Comparison of ENCODE assay signal across 11 mouse cellular contexts in the genomic region with DNA sequence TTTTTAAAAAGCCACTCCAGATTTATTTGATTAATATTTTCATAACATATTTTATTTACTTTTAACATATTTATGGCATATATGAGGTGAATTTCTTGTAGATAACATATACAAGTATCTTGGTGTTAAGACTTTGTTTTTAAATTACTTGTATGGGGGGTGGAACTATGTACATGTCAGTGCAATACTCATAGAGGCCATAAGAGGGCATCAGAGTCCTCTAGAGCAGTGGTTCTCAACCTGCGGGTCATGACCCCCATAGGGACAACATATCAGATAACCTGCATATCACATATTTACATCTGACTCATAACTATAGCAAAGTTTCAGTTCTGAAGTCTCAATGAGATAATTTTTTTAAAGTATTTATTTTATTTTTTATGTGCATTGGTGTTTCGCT. TPM values are rescaled to one million over a fixed set of nuclear protein-coding genes. Genes with fewer than 3 reads are reported as not detected.
A peak's percentile ranks its signal among the peaks of the same experiment; 100 is the strongest.
DNase-seq lines count a peak whose midpoint lies in the region; ATAC-seq and TF ChIP-seq lines count a peak whose summit lies in the region.
"Had no signal": no experiment of that assay in that cellular context is flagged by ENCODE, and none has a peak within 500 bp of the region (broad histone marks: within the 10 kb centered on the region; RNA-seq: fewer than 3 reads in every experiment).

No protein-coding gene starts in this region.

- no peak for DNase-seq in liver, embryonic 14.5 days (ENCODE audit: low read depth in 3 of 3, low spot score in 3 of 3)
- no peak for DNase-seq in liver, embryonic 11.5 days (ENCODE audit: low spot score)
- peak; percentile 9 for DNase-seq in T-cell, adult 2 months (ENCODE audit: low spot score)
- peak; percentile 60 for DNase-seq in retina, adult 2 months (ENCODE audit: low read depth, low spot score)
- DNase-seq in testis, postnatal 14 days (ENCODE audit: low spot score) = no peak
- DNase-seq in gastrocnemius, postnatal 36 days = no peak
- DNase-seq: heart, postnatal 4 days had no signal

- no peak overlapping the region for H3K27ac ChIP-seq in liver, embryonic 14.5 days
- no peak overlapping the region for H3K27ac ChIP-seq in liver, embryonic 11.5 days (ENCODE audit: low read depth, low read length)
- H3K27ac ChIP-seq: embryonic facial prominence, embryonic 13.5 days; limb, embryonic 15.5 days had no signal

- H3K9me3 ChIP-seq in liver, embryonic 14.5 days (ENCODE audit: control insufficient read depth, low read length) = no peaks in the 10 kb centered on the region
- no peaks in the 10 kb centered on the region for H3K9me3 ChIP-seq in liver, embryonic 11.5 days (ENCODE audit: control insufficient read depth, low read length)
- no peaks in the 10 kb centered on the region for H3K9me3 ChIP-seq in E14TG2a.4 (ENCODE audit: low read length)
- H3K9me3 ChIP-seq: embryonic facial prominence, embryonic 13.5 days; limb, embryonic 15.5 days had no signal

- H3K4me2 ChIP-seq in liver, embryonic 14.5 days (ENCODE audit: low read depth) = no peak overlapping the region
- H3K4me2 ChIP-seq in liver, embryonic 11.5 days = no peak overlapping the region
- H3K4me2 ChIP-seq: embryonic facial prominence, embryonic 13.5 days; limb, embryonic 15.5 days had no signal

- ATAC-seq in liver, embryonic 14.5 days (ENCODE audit: insufficient read depth) = no peak
- no peak for ATAC-seq in liver, embryonic 11.5 days (replicated peaks; ENCODE audit: low FRiP score)

- H3K36me3 ChIP-seq in liver, embryonic 14.5 days (replicated peaks; ENCODE audit: control insufficient read depth, insufficient read depth, low read depth) = no peaks in the 10 kb centered on the region
- no peaks in the 10 kb centered on the region for H3K36me3 ChIP-seq in liver, embryonic 11.5 days (ENCODE audit: control insufficient read depth, insufficient read depth, low read length)
- H3K36me3 ChIP-seq in E14TG2a.4 (ENCODE audit: insufficient read depth, low read length) = 0 out of 2 replicates have a peak, but pooled peaks cover 3% of the 10 kb centered on the region
- H3K36me3 ChIP-seq: embryonic facial prominence, embryonic 13.5 days; limb, embryonic 15.5 days had no signal

- intact Hi-C loops in gastrocnemius, postnatal 36 days (cut with DNase I) = no loop called here

- WGBS in liver, embryonic 14.5 days (ENCODE audit: insufficient replicate concordance) = 54% methylated on average over 2 of the region's 2 CpGs
- 76% methylated on average over 2 of the region's 2 CpGs for WGBS in liver, embryonic 11.5 days

- no peak for TF ChIP-seq EP300 in liver, embryonic 14.5 days (IDR thresholded peaks at IDR 0.05; ENCODE audit: low read depth)

- H3K27me3 ChIP-seq in liver, embryonic 14.5 days (ENCODE audit: control insufficient read depth, insufficient read depth, low read length) = no peaks in the 10 kb centered on the region
- H3K27me3 ChIP-seq in liver, embryonic 11.5 days (replicated peaks; ENCODE audit: control insufficient read depth, insufficient read depth, low read length) = no peaks in the 10 kb centered on the region
- peaks cover 3% of the 10 kb centered on the region; the same call in 1 of the 2 replicates for H3K27me3 ChIP-seq in E14TG2a.4 (ENCODE audit: insufficient read depth, low read length)
- H3K27me3 ChIP-seq: embryonic facial prominence, embryonic 13.5 days had no signal

- no peak overlapping the region for H3K4me3 ChIP-seq in liver, embryonic 14.5 days (ENCODE audit: insufficient read depth in 1 of 2, low read depth in 2 of 2, low read length in 2 of 2)
- H3K4me3 ChIP-seq in liver, embryonic 11.5 days (ENCODE audit: low read depth, low read length) = no peak overlapping the region
- H3K4me3 ChIP-seq in E14TG2a.4 (replicated peaks; ENCODE audit: low read length) = no peak overlapping the region
- H3K4me3 ChIP-seq: embryonic facial prominence, embryonic 13.5 days; limb, embryonic 15.5 days had no signal

- H3K9ac ChIP-seq in liver, embryonic 14.5 days (replicated peaks) = no peak overlapping the region
- no peak overlapping the region for H3K9ac ChIP-seq in liver, embryonic 11.5 days (ENCODE audit: low read depth, low read length)
- H3K9ac ChIP-seq: embryonic facial prominence, embryonic 13.5 days; limb, embryonic 15.5 days had no signal

- no peaks in the 10 kb centered on the region for H3K4me1 ChIP-seq in liver, embryonic 14.5 days (replicated peaks; ENCODE audit: control insufficient read depth in 2 of 2, insufficient read depth in 2 of 2, low read length in 1 of 2)
- no peaks in the 10 kb centered on the region for H3K4me1 ChIP-seq in liver, embryonic 11.5 days (replicated peaks; ENCODE audit: control insufficient read depth, insufficient read depth, low read length)
- peaks cover 21% of the 10 kb centered on the region for H3K4me1 ChIP-seq in E14TG2a.4 (replicated peaks; ENCODE audit: low read depth, low read length)
- H3K4me1 ChIP-seq: limb, embryonic 15.5 days had no signal

- peak; percentile 45; the same call in 1 of the 2 replicates for TF ChIP-seq CTCF in liver, embryonic 14.5 days (IDR thresholded peaks at IDR 0.05; ENCODE audit: low read depth)
- peak; percentile 81 for TF ChIP-seq CTCF in E14TG2a.4 (conservative IDR thresholded peaks at IDR 0.05; ENCODE audit: low read length)

RNA-seq across cellular contexts. Expression of a gene that starts 6.7 kb away (rescaled TPM):
- 0.89 and 1.1 TPM in 2 replicates for polyA plus RNA-seq in liver, embryonic 14.5 days (2012; rRNA removed)
- 1.2 TPM in 2 replicates for polyA plus RNA-seq in liver, embryonic 14.5 days (2014; fragmentation: Nextera tagmentation; extraction: Ambion mirVana)
- polyA plus RNA-seq in liver, embryonic 11.5 days (2014; fragmentation: Nextera tagmentation; extraction: Ambion mirVana) = 8.6 and 9.2 TPM in 2 replicates
- total RNA-seq in gastrocnemius, postnatal 36 days (2021) = 10 to 100 TPM in 1 of 2 experiments, 1 to 10 TPM in 1; 8.7 to 14.8 TPM

RNA-seq across cellular contexts. Expression of a gene that starts 48.2 kb away (rescaled TPM):
- polyA plus RNA-seq in liver, embryonic 14.5 days (2012; rRNA removed) = not detected in 2 replicates
- polyA plus RNA-seq in liver, embryonic 14.5 days (2014; fragmentation: Nextera tagmentation; extraction: Ambion mirVana) = not detected in 2 replicates
- not detected in 2 replicates for polyA plus RNA-seq in liver, embryonic 11.5 days (2014; fragmentation: Nextera tagmentation; extraction: Ambion mirVana)
- not detected for total RNA-seq in gastrocnemius, postnatal 36 days (2021)
- polyA plus RNA-seq: embryonic facial prominence, embryonic 13.5 days; large intestine, adult 2 months; limb, embryonic 15.5 days had no signal

Comparison
In these comparisons a context has a peak if more than half of its experiments do, and no peak if none do; other contexts are left out.
1. DNase-seq: peak in T-cell, adult 2 months (single experiment) and retina, adult 2 months (single experiment); none in liver, embryonic 14.5 days (0 of 3), liver, embryonic 11.5 days (single experiment), testis, postnatal 14 days (single experiment) and gastrocnemius, postnatal 36 days (0 of 2).